Mouse (Mus musculus): ENCODE measurements around the gene Gm45213.

Gene Gm45213

GRCm38 (mm10) chr7:66043552-66044459 lies at the start of gene Gm45213:
TSS of gene Gm45213 (plus strand) at chr7:66043602.
- DNase-seq: no peak

- no peak for DNase-seq
Observed at GRCm38 (mm10) chr7:66001035-66001754, 42.2 kb upstream of the Gm45213 start.

- no peak for DNase-seq
Observed at GRCm38 (mm10) chr7:66001797-66002196, 41.6 kb upstream of the Gm45213 start.

GRCm38 (mm10) chr7:66003447-66003846 lies 40.0 kb upstream of the Gm45213 start:
- no peak for DNase-seq

- DNase-seq: no peak
Observed at GRCm38 (mm10) chr7:66003865-66004638, 39.4 kb upstream of the Gm45213 start.

GRCm38 (mm10) chr7:66005066-66005465 lies 38.3 kb upstream of the Gm45213 start:
- no peak for DNase-seq

GRCm38 (mm10) chr7:66008161-66008891 lies 35.1 kb upstream of the Gm45213 start:
- no peak for DNase-seq

GRCm38 (mm10) chr7:66008892-66009273 lies 34.5 kb upstream of the Gm45213 start:
- no peak for DNase-seq

- DNase-seq: peak; percentile 44
Observed at GRCm38 (mm10) chr7:66010518-66010917, 32.9 kb upstream of the Gm45213 start.

- peak; percentile 31 for DNase-seq
Observed at GRCm38 (mm10) chr7:66027747-66028146, 15.7 kb upstream of the Gm45213 start.

- no peak for DNase-seq
Observed at GRCm38 (mm10) chr7:66028766-66029512, 14.5 kb upstream of the Gm45213 start.

- DNase-seq: no peak
Observed at GRCm38 (mm10) chr7:66036809-66037208, 6.6 kb upstream of the Gm45213 start.

GRCm38 (mm10) chr7:66038261-66038660 lies 5.1 kb upstream of the Gm45213 start:
- DNase-seq: peak; percentile 14

- DNase-seq: peak; percentile 38
Observed at GRCm38 (mm10) chr7:66038730-66039129, 4.7 kb upstream of the Gm45213 start.

- DNase-seq: no peak
Observed at GRCm38 (mm10) chr7:66040026-66040814, 3.2 kb upstream of the Gm45213 start.

- no peak for DNase-seq
Observed at GRCm38 (mm10) chr7:66044617-66045016, 1.2 kb downstream of the Gm45213 start.

GRCm38 (mm10) chr7:66046921-66047918 lies 3.8 kb downstream of the Gm45213 start:
- DNase-seq: no peak

- no peak for DNase-seq
Observed at GRCm38 (mm10) chr7:66047975-66048374, 4.6 kb downstream of the Gm45213 start.

GRCm38 (mm10) chr7:66048446-66049230 lies 5.2 kb downstream of the Gm45213 start:
- no peak for DNase-seq
